Mouse (Mus musculus): ENCODE results near the gene Gdpd4.

Gene Gdpd4

GRCm38 (mm10) chr7:98085314-98085713 is 165.6 kb downstream of the Gdpd4 start:
- no peak for DNase-seq (ENCODE audit: low spot score in 2 of 2)

- no peak for DNase-seq (ENCODE audit: low spot score in 2 of 2)
Measured at GRCm38 (mm10) chr7:98086346-98086745, 166.6 kb downstream of the Gdpd4 start.

GRCm38 (mm10) chr7:98095852-98096251 is 176.1 kb downstream of the Gdpd4 start:
- DNase-seq (ENCODE audit: low spot score in 2 of 2), result no peak

- no peak for DNase-seq (ENCODE audit: low spot score in 2 of 2)
Measured at GRCm38 (mm10) chr7:98097557-98097956, 177.8 kb downstream of the Gdpd4 start.

Measured in frontal cortex, postnatal 25 days (tissue).